Mouse (Mus musculus) urinary bladder, postnatal 14 days (tissue): ENCODE results near the gene Gltpd2.
"Not testable (repeated sequence)": the region's sequence is repeated elsewhere in the genome, so short reads cannot be mapped to it uniquely, and the experiment has no call there.

Source experiments
- DNase-seq: peaks from one replicate; pipeline ENCODE4 v3.0.0; 2021; ENCODE audit warnings: low spot score

The Gltpd2 gene

GRCm38 (mm10) chr11:70518923-70519322, at the start of gene Gltpd2:
Gltpd2 (plus strand) TSS chr11:70519196.
- DNase-seq: no peak

DNA sequence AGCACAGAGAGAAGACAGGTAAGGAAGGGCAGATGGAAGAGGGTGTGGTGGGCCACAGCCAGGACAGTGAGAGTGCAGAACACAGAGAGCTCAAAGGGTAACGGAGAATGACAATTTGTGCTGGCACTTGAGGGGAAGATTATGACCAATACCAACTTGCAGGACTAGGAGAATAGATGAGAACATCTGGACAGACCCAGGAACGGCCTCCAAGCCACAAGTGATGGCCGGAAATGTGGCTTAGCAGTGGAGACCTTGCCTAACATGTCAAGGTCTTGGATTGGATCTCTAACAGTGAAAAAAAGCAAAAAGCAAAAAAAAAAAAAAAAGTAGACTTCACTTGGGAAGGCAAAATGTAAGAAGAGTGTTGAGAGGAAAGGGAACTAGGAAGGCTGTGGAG, 49.2 kb upstream of the Gltpd2 start:
- DNase-seq: no peak

DNA sequence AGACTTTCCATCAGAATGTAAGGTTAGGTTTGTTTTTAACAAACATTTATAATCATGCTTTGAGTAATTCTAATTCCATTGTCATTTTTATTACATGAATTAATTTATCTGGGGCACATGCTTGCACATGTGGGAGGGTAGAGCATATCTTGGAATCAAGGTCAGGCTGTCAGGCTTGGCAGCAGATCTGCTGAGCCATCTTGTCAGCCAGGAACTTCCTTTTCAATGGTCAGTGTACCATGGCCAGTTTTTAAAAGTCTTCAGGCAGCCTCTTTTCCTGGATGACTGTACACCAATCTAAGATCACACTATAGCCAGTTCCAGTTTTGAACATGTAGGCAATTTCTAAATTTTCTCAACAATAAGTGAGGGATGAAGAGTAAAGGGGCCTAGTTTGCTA, 46.3 kb upstream of the Gltpd2 start:
- no peak for DNase-seq

- not testable (repeated sequence) for DNase-seq
Observed at GRCm38 (mm10) chr11:70473291-70473690, 45.7 kb upstream of the Gltpd2 start.

GRCm38 (mm10) chr11:70474872-70475534, 44.0 kb upstream of the Gltpd2 start:
- DNase-seq: no peak

- no peak for DNase-seq
Observed at GRCm38 (mm10) chr11:70485498-70485897, 33.5 kb upstream of the Gltpd2 start.

- no peak for DNase-seq
Observed at GRCm38 (mm10) chr11:70487816-70488215, 31.2 kb upstream of the Gltpd2 start.

GRCm38 (mm10) chr11:70489138-70489537, 29.9 kb upstream of the Gltpd2 start:
- no peak for DNase-seq

GRCm38 (mm10) chr11:70489684-70490083, 29.3 kb upstream of the Gltpd2 start:
- no peak for DNase-seq

GRCm38 (mm10) chr11:70499566-70500475, 19.2 kb upstream of the Gltpd2 start:
- peak; percentile 46 for DNase-seq

DNA sequence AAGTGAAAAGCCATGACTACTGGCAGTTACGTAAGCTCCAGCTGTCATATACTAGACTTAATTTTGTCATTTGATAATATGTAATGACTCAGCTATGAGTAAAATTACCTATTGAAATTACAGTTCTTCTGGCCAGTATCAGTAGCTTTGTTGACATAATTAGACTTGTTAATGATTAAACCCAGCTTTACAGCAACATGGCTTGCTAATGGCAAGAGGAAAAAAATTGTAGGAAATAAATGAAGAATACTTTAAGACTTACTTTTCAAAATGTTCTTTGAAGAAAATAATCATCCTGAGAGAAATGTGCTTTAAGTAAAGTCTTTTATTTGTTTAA, 18.6 kb upstream of the Gltpd2 start:
- DNase-seq: no peak

GRCm38 (mm10) chr11:70502018-70502417, 17.0 kb upstream of the Gltpd2 start:
- no peak for DNase-seq

DNA sequence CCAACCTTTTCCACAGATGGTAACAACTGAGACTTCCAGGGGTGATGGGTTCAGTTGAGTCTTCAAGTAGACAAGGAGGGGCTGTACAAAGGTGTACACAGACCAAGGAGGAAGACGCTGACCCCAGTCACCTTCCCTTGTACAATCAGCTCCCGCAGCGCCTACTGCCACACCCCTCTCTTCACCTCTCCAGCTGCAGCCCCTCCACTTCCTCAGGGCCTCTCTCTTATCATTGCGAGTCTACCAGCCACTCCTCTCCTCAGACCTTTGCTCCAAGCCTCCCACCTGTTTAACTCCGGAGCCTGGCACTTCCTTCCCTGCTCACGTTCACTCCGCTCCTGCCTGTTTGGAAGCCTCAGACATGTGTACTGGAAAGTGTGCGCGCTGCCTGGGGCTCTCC, 14.0 kb upstream of the Gltpd2 start, which contains the start of gene Tm4sf5:
Gene Tm4sf5, plus strand, starts transcription at position 275 of the 400 bp plus-strand sequence.
- no peak for DNase-seq

DNA sequence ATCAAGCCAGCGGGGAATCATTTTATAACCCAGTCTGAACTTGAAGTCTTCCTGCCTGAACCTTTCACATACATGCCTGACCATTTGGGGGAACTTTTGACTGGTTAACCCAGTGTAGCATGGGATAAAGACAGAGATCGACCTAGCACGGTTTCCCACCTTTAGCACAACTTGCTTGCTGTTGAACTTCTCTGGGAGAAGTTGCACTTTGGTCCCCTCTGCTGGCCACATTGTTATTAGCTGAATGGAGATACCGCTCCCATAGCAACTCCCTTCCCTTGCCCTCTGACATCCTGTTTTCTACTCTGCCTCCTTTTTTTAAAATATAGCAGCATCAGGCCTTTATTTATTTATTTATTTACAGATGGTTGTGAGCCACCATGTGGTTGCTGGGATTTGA, 12.6 kb upstream of the Gltpd2 start:
- peak; percentile 81 for DNase-seq

DNA sequence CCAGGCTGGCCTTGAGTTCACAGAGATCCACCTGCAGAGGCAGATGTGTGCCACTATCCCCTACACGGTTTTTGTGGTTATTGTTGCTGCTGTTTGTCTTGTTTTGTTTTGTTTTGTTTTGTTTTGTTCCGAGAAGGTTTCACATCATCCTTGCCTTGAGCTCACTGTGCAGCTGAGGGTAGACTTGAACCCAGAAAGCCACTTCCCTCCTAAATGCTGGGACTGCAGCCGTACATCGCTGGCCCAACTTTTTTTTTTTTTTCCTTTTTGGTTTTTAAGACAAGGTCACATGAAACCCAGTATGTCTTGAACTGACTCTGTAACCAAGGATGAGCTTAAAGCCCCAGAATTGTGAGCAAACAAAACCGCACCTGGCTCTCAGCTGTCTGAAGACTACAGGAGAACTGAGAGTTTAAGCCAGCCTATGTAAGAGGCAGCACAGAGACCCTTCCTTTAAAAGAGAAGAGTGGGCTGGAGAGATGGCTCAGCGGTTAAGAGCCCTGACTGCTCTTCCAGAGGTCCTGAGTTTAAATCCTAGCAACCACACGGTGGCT, 12.0 kb upstream of the Gltpd2 start:
- no peak for DNase-seq

DNA sequence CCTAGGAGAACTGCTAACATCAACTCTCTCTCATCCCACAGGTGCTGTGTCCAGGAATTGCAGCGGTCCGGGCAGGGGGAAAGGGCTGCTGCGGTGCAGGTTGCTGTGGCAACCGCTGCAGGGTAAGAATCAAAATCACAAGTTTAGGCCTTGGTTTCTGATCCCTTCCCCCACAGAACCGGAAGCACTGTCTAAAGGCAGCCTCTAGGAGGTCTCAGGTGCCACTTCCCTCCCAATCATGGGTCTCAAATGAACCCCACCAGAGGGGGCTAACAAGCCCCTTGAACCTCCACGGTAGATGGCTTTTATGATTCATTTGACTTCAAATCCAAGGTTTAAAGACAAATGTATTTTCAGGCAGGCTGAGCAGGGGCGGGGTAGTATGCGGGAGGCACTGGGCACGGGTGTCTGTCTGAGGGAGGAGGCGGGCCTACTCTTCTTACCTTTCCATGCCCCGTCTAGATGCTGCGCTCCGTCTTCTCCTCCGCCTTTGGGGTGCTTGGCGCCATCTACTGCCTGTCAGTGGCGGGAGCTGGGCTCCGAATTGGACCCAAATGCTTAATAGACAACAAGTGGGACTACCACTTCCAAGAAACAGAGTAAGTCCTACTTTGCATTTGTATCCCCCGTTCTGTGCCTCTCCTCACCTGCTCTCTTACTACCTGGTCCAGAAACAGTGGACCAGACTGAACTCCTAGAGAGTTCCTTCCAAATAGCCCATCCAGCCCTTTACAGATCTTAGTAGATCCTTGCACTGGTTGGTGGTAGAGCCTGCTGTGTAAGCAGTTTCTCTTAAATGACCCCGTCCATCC, 9.0 kb upstream of the Gltpd2 start:
- peak; percentile 42 for DNase-seq

GRCm38 (mm10) chr11:70511242-70511641, 7.8 kb upstream of the Gltpd2 start:
- DNase-seq: no peak

GRCm38 (mm10) chr11:70511825-70512224, 7.2 kb upstream of the Gltpd2 start:
- no peak for DNase-seq

GRCm38 (mm10) chr11:70512709-70513342, 6.2 kb upstream of the Gltpd2 start:
- no peak for DNase-seq

DNA sequence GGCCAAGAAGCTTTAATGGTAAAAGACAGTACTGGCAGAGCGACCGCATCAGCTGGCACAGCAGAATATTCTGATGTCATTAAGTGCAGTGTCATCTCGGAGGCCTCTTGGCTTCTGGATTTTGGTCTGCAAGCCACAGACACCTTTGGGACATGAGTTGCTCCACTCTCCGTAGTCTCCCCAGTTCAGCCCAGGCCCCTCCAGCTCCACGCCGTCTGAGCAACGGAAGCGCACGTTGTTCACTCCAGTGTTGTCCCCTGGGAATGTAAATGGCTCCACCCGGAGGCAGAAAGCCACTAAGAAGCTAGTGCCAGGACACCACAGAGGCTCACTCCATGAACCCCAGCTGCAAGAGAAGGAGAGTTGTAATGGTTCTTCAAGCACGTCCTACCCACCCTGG, 5.5 kb upstream of the Gltpd2 start:
- no peak for DNase-seq

DNA sequence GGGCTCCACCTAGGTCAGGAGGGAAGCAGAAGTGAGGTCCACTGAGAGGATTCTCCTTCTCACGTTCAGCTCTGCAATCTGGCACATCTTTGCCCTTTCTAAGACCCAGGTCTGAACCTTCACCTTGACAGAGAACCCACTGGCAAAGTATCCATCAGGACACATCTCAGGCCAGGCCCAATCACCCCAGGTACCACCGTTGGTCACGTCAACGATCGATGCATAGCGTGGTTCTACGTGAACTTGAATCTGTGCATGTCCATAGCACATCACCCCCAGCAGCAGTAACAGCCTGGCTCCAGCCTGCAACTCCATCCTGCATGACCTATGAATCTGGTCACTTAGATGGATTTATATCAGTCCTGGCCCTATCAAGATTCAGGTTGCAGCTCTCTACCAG, 4.7 kb upstream of the Gltpd2 start, which contains the start of gene Vmo1:
Gene Vmo1, minus strand, starts transcription at position 329 of the 400 bp plus-strand sequence.
- no peak for DNase-seq

DNA sequence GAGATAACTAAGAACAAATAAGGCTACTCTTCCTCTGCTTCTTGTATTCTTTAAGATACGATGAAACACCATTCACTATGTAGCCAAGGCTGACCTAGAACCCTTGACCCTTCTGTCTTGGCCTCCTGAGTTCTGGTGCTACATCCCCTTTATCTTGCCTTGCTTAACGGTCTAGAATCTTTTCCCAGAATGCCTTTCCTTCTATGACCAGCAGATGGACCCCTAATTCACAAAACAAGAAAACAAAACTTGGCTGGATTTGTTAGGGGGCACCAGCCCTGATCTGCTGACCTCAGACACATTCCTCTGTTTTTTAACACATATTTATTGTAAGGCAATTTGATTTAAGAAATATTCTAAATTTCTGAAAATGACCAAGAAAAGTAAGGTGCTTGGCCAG, 2.6 kb upstream of the Gltpd2 start:
- DNase-seq: no peak
